Mouse (Mus musculus) erythroblast, embryonic 14.5 days (primary cell): ENCODE results near the gene Egflam. TPM values are rescaled to one million over a fixed set of nuclear protein-coding genes. Genes with fewer than 3 reads are reported as not detected.

Experiments used
- H3K27me3 ChIP-seq: 2 replicates; pipeline ENCODE4 v1.6.1; 2012; ENCODE audit warnings: inconsistent platforms; ENCODE audit not compliant: control insufficient read depth
- H3K36me3 ChIP-seq: 2 replicates; pipeline ENCODE4 v1.6.1; 2012; ENCODE audit warnings: mild to moderate bottlenecking, inconsistent platforms; ENCODE audit not compliant: control insufficient read depth
- H3K4me1 ChIP-seq: 2 replicates; pipeline ENCODE4 v1.6.1; 2012; ENCODE audit warnings: inconsistent platforms; ENCODE audit not compliant: control insufficient read depth
- H3K4me3 ChIP-seq: replicated peaks from 2 replicates; pipeline ENCODE3; 2012; ENCODE audit warnings: moderate library complexity, mild to moderate bottlenecking, inconsistent platforms
- H3K9me3 ChIP-seq: 2 replicates; pipeline ENCODE4 v1.6.1; 2012; ENCODE audit warnings: low read length, inconsistent platforms, mixed read lengths; ENCODE audit not compliant: control insufficient read depth
- GATA1 ChIP-seq: IDR thresholded peaks from 2 replicates; pipeline ENCODE4 v1.6.1; 2012; ENCODE audit warnings: low read length, inconsistent platforms, mixed read lengths
- TAL1 ChIP-seq: IDR thresholded peaks from 3 replicates; pipeline ENCODE4 v1.6.1; 2012; ENCODE audit warnings: low read length, inconsistent platforms, mixed read lengths
- polyA plus RNA-seq: library from polyadenylated mRNA; stranded (reverse); fragments of >175 nt; gene quantifications from 2 replicates; pipeline ENCODE4 v1.2.3, GENCODE M21; 2012

Egflam gene
- polyA plus RNA-seq = not detected in 2 replicates

- peaks cover 27% of the 10 kb centered on the region for H3K27me3 ChIP-seq
- no peak for TF ChIP-seq GATA1
- TF ChIP-seq TAL1 = no peak
- no peaks in the 10 kb centered on the region for H3K36me3 ChIP-seq
- H3K4me1 ChIP-seq = no peaks in the 10 kb centered on the region
- no peak within 1 kb of the TSS for H3K4me3 ChIP-seq
- no peaks in the 10 kb centered on the region for H3K9me3 ChIP-seq
Observed at GRCm38 (mm10) chr15:7397818-7398608, at the start of gene Egflam. Gene Egflam (minus strand): TSS chr15:7398395.

GRCm38 (mm10) chr15:7443396-7444315 is 45.5 kb upstream of the Egflam start:
- H3K27me3 ChIP-seq = no peaks in the 10 kb centered on the region
- TF ChIP-seq TAL1 (no peak), GATA1 (no peak)

GRCm38 (mm10) chr15:7442148-7443100 is 44.2 kb upstream of the Egflam start:
- Histone ChIP-seq H3K4me3 (no peak overlapping the region), H3K4me1 (no peaks in the 10 kb centered on the region), H3K9me3 (no peaks in the 10 kb centered on the region), H3K27me3 (no peaks in the 10 kb centered on the region), H3K36me3 (no peaks in the 10 kb centered on the region)
- TF ChIP-seq TAL1 (no peak), GATA1 (no peak)

More at GRCm38 (mm10) chr15:7443396-7444315, 45.5 kb upstream of the Egflam start:
- Histone ChIP-seq H3K4me3 (no peak overlapping the region), H3K36me3 (no peaks in the 10 kb centered on the region), H3K4me1 (no peaks in the 10 kb centered on the region), H3K9me3 (no peaks in the 10 kb centered on the region)

- Histone ChIP-seq H3K4me1 (no peaks in the 10 kb centered on the region), H3K9me3 (peaks cover 6% of the 10 kb centered on the region; the same call in 1 of the 2 replicates), H3K36me3 (no peaks in the 10 kb centered on the region), H3K4me3 (no peak overlapping the region), H3K27me3 (no peaks in the 10 kb centered on the region)
- no peak for TF ChIP-seq TAL1
- TF ChIP-seq GATA1 = no peak
Observed at GRCm38 (mm10) chr15:7424282-7424681, 26.1 kb upstream of the Egflam start.

- no peak overlapping the region for H3K4me3 ChIP-seq
- TF ChIP-seq TAL1 (no peak), GATA1 (no peak)
- H3K9me3 ChIP-seq = no peaks in the 10 kb centered on the region
- H3K27me3 ChIP-seq = peaks cover 2% of the 10 kb centered on the region
- no peaks in the 10 kb centered on the region for H3K4me1 ChIP-seq
- no peaks in the 10 kb centered on the region for H3K36me3 ChIP-seq
Observed at GRCm38 (mm10) chr15:7404521-7404920, 6.3 kb upstream of the Egflam start.

- H3K36me3 ChIP-seq = no peaks in the 10 kb centered on the region
- TF ChIP-seq TAL1 (no peak), GATA1 (no peak)
- H3K27me3 ChIP-seq = peaks cover 27% of the 10 kb centered on the region
- no peaks in the 10 kb centered on the region for H3K4me1 ChIP-seq
- no peak overlapping the region for H3K4me3 ChIP-seq
- H3K9me3 ChIP-seq = no peaks in the 10 kb centered on the region
Observed at GRCm38 (mm10) chr15:7398609-7399540, 680 bp upstream of the Egflam start.

GRCm38 (mm10) chr15:7397446-7397817 is 763 bp downstream of the Egflam start:
- TF ChIP-seq TAL1 = no peak
- TF ChIP-seq GATA1 = no peak
- Histone ChIP-seq H3K9me3 (no peaks in the 10 kb centered on the region), H3K4me1 (no peaks in the 10 kb centered on the region), H3K4me3 (no peak overlapping the region), H3K27me3 (peaks cover 27% of the 10 kb centered on the region), H3K36me3 (no peaks in the 10 kb centered on the region)

- no peak for TF ChIP-seq TAL1
- no peak for TF ChIP-seq GATA1
- H3K4me1 ChIP-seq = no peaks in the 10 kb centered on the region
- no peaks in the 10 kb centered on the region for H3K9me3 ChIP-seq
- H3K36me3 ChIP-seq = no peaks in the 10 kb centered on the region
- H3K27me3 ChIP-seq = no peaks in the 10 kb centered on the region
- H3K4me3 ChIP-seq = no peak overlapping the region
Observed at GRCm38 (mm10) chr15:7383349-7383748, 14.8 kb downstream of the Egflam start.
